Mouse (Mus musculus) bone marrow macrophage, adult 2 months (primary cell): ENCODE measurements around the gene Vac14.

ENCODE experiments used
- CTCF ChIP-seq: IDR thresholded peaks from 2 replicates; pipeline ENCODE4 v1.5.1; 2012; ENCODE audit warnings: low read depth, mild to moderate bottlenecking, low read length, moderate library complexity
- POLR2A ChIP-seq: IDR thresholded peaks from 2 replicates; pipeline ENCODE4 v1.6.1; 2012; ENCODE audit warnings: mild to moderate bottlenecking, low read depth, low read length, borderline replicate concordance

DNA sequence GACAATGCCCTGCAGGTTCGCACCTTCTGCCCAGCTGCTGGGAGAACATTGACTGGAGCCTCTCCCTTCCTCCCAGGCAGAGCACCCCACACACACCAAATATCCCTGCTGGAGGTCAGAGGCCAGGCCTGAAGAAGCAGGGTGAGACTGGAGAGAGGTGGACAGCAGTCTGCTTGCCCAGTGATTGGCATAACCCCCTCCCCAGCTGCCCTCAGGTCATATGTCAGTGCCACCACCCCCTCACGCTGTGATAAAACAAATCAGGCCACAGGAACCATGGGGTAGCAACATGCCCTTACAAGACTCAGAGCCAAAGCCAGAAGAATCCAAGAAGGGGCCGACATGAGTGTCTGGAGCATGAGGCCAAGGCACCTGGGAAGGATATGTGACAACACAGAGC, 85.7 kb downstream of the Vac14 start:
- TF ChIP-seq POLR2A (no peak), CTCF (no peak)
